14 mouse cellular contexts compared by ENCODE assay signal in genomic region chr2:45265819-45266218, GRCm38 (mm10).
DNase-seq lines count a peak whose midpoint lies in the region.
"Had no signal": no experiment of that assay in that cellular context is flagged by ENCODE, and none has a peak within 500 bp of the region (broad histone marks: within the 10 kb centered on the region; RNA-seq: fewer than 3 reads in every experiment).

No protein-coding gene starts in this region.

- peak; percentile 31 for DNase-seq in kidney, adult 18-20 months
- no peak for DNase-seq in kidney, postnatal 4 days
- DNase-seq in 3T3-L1 (ENCODE audit: low read depth, low spot score): peak; percentile 46
- DNase-seq in Muller cell, postnatal 12 days (ENCODE audit: inconsistent ontology term): peak; percentile 6
- peak; percentile 21 for DNase-seq in kidney, postnatal 14 days
- no peak for DNase-seq in left cerebral cortex, adult 18-20 months (ENCODE audit: low spot score in 2 of 2)
- no peak for DNase-seq in thymus, postnatal 0 days (ENCODE audit: low spot score)
- DNase-seq in urinary bladder, adult 2 months (ENCODE audit: low spot score): no peak
- DNase-seq: adrenal gland, adult 2 months; adrenal gland, postnatal 25 days; B cell, adult 2 months; cerebellum, adult 8-10 months; gastrocnemius, postnatal 10 days; heart, adult 2 months had no signal

Comparison
In these comparisons a context has a peak if more than half of its experiments do, and no peak if none do; other contexts are left out.
1. DNase-seq: peak in kidney, adult 18-20 months (single experiment), 3T3-L1 (single experiment), Muller cell, postnatal 12 days (single experiment) and kidney, postnatal 14 days (single experiment); none in kidney, postnatal 4 days (0 of 2), left cerebral cortex, adult 18-20 months (0 of 2), thymus, postnatal 0 days (single experiment) and urinary bladder, adult 2 months (single experiment).